Mouse (Mus musculus) urinary bladder, postnatal 36 days (tissue): ENCODE results near the gene D430041D05Rik.

Experiments used
- DNase-seq, 2 experiments: peaks; one replicate each; pipeline ENCODE4 v3.0.0; 2022; ENCODE audit warnings: low spot score in 2 of 2, mixed read lengths in 1 of 2

The D430041D05Rik gene

DNA sequence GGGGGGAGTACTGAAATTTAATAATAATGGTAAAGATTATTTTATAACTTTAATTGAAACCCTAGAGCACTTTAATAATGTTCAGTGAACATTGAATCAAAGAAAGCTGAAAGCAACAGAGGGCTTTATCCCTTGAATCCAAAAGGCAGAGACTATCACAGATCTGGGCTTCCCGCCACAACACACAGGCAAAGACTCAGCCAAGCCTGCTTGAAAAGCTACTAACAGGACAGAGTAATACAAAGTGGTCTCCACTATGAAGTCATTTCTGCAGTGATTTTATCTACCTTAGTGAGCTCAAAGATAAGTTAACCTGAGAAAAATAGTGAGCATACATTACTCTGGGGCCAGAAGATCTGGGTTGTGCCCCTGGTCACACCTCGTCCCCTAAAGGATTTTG lies 128.0 kb downstream of the D430041D05Rik start:
- DNase-seq, result no peak

DNA sequence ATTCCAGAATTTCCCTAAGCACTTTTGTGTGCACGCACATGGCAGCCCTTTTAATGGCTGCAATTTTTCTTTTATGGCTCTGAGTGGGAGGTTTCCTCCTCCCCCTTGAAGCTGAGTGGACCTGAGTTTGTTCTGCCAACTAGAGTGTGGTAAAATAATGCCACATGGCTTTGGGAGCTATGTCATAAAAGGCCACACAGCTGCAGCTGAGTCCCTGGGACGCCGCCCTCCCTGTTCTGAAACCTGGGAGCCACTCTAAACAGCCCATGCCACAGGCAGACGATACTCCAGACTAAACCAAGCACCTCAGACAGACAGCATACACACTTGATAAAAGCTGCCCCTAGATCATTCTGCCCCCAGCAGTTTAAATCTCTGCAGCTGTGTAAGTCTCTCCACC lies 143.8 kb downstream of the D430041D05Rik start:
- no peak for DNase-seq

DNA sequence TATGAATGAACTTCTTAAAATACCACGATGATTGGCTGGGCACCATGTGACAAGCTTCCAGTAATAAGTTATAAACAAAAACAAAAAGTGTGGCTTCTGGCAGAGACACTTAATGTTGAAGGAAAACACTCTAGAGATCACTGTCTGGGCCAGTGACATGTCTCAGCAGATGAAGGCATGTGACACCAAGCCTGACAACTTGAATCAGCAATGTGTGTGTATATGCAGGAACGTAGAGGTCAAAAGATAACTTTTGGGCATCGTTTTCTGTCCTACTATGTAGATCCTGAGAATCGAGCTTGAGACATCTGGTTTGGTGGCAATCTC lies 149.1 kb downstream of the D430041D05Rik start:
- no peak for DNase-seq

- no peak for DNase-seq
Observed at GRCm38 (mm10) chr2:104260920-104261740, 149.7 kb downstream of the D430041D05Rik start.

GRCm38 (mm10) chr2:104256585-104256984 lies 154.2 kb downstream of the D430041D05Rik start:
- no peak for DNase-seq

DNA sequence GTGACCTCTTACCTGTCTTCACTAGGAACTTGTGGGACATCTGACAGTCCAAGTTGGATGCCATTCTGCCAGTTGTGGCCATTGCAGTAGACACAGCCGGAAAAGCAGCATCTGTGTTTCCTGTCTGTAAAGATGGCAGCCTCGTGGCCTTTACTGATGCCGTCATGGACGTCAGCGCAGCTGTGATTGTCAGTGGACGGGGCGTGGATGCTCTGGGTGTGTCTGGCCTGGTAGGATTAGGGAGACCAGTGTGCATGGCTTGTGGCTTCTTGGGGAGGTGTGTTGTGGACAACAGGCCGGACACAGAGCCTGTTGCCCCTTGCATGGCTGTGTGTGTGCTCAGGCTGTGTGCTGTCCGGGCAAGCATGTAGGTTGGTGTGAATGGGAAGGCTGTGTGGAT lies 155.9 kb downstream of the D430041D05Rik start:
- DNase-seq, result no peak

GRCm38 (mm10) chr2:104253341-104253740 lies 157.5 kb downstream of the D430041D05Rik start:
- DNase-seq, result no peak

GRCm38 (mm10) chr2:104251647-104252046 lies 159.2 kb downstream of the D430041D05Rik start:
- no peak for DNase-seq

DNA sequence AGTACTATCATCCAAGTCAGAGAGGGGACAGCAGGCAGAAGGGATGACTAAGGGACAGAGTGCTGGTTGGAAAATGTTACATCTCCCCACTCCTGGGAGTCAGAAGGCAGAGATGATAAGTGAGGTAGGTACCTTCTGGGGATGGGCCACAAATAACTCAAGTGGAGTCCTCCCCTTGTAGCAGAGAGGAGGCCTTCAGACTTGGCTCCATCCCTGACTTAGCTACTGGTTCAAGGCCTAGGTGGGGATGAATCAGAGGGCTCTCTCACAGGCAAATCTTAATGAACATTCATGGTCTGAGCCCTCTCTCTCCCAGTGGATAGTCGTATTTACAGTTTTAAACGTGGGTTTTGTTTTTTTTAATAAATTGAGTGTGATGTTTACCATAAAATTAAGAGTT lies 161.0 kb downstream of the D430041D05Rik start:
- DNase-seq, result no peak

GRCm38 (mm10) chr2:104246851-104247250 lies 164.0 kb downstream of the D430041D05Rik start:
- DNase-seq, result no peak

DNA sequence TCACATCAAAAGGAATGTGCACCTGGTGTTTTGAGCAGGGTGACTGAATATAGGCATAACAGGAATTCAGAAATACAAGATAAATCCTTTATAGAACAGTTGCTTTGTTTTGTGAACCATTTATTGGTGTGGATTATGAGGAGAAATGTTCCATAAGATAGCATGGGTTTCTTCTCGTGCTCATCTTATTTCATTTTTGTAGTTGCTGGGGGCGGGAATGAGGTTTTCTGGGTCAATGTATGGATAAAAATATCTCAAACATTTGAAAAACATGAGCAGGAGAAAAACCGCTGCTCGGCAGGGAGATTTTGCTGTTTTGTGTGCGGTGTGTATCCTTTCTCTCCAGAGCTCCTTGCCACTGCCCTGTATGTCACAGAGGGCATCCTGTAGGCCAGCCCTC lies 168.8 kb downstream of the D430041D05Rik start:
- no peak for DNase-seq

- DNase-seq, result no peak
Observed at GRCm38 (mm10) chr2:104237141-104237540, 173.7 kb downstream of the D430041D05Rik start.

DNA sequence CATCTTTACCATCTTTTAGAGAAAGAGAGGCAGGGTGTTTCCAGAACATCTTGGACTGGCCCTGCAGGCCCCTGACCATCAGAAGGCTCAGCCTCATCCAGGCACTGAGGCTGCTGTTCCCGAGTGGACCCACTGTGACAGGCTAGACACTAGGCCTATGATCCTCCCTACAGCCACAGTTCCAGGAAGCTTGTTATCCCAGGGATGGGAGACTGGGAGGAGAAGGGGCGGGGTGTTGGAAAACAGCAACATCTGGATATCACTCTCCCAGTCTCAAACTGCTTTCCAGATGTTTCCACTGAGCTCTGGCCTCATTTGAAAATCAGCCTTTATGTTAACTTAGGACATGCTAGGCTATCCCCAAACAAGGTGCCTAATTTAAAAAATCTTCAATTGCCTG lies 180.4 kb downstream of the D430041D05Rik start:
- no peak for DNase-seq

DNA sequence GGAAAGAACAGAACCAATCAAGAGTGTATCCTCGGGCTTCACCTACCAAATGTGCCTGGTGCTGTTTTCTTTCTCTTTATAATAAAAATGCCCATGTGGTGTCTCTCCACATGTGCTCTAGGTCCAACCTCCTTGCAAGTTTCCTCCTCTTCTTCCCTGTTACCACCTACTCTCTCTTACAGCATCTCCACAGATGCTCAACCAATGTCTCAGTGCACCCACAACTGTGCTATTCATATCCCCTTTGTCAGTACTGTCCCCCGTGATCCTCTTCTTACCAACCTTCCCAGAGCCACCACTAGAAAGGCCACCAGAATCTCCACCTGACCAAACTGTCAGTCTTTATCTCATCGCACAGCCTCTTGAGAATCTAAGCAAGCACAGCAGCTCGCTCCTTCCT lies 184.8 kb downstream of the D430041D05Rik start:
- DNase-seq, result no peak

GRCm38 (mm10) chr2:104219733-104220391 lies 191.0 kb downstream of the D430041D05Rik start:
- DNase-seq, result no peak

GRCm38 (mm10) chr2:104218588-104219065 lies 192.2 kb downstream of the D430041D05Rik start:
- no peak for DNase-seq

GRCm38 (mm10) chr2:104218114-104218513 lies 192.7 kb downstream of the D430041D05Rik start:
- DNase-seq, result no peak

- DNase-seq, result no peak
Observed at GRCm38 (mm10) chr2:104209408-104209807, 201.4 kb downstream of the D430041D05Rik start.

GRCm38 (mm10) chr2:104208415-104208814 lies 202.4 kb downstream of the D430041D05Rik start:
- no peak for DNase-seq

DNA sequence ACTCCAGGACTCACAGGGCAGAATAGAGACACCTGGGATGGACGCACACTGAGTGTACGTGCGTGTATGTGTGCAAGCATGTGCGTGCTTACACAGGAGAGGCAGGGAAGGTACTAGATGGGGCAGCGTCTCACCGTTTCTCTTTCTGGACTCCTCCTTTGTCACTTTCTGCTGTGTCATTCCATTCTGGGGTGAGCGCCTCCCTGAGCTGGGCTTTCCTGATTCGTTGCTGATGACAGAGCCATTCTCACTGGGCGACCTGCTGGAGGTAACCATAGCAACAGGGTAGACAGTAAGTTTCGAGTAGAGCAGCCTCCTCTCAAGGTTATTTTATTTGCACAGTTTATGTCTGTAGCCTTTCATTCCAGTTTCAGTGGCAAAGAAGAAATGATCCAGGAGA lies 202.9 kb downstream of the D430041D05Rik start:
- DNase-seq, result no peak

GRCm38 (mm10) chr2:104205623-104206022 lies 205.2 kb downstream of the D430041D05Rik start:
- no peak for DNase-seq

- DNase-seq, result no peak
Observed at GRCm38 (mm10) chr2:104200211-104200610, 210.6 kb downstream of the D430041D05Rik start.

- no peak for DNase-seq
Observed at GRCm38 (mm10) chr2:104198186-104198585, 212.6 kb downstream of the D430041D05Rik start.
